Mouse (Mus musculus) neural tube, embryonic 13.5 days (tissue): ENCODE data around the gene Fus. TPM values are rescaled to one million over a fixed set of nuclear protein-coding genes. Genes with fewer than 3 reads are reported as not detected.

Experiments
- ATAC-seq: fragments of 200-750 bp; cut with Nextera tagmentation; 2 replicates; pipeline ENCODE4 v1.8.0; 2017; ENCODE audit warnings: low read depth, mild to moderate bottlenecking, moderate TSS enrichment, moderate library complexity
- H3K27ac ChIP-seq: fragments of 300-500 bp; sonication (generic); replicated peaks from 2 replicates; pipeline ENCODE4 v1.5.1; 2015; ENCODE audit warnings: moderate library complexity, mild to moderate bottlenecking, inconsistent platforms
- H3K27me3 ChIP-seq: fragments of 300-500 bp; sonication (generic); 2 replicates; pipeline ENCODE4 v1.6.1; 2015; ENCODE audit warnings: mild to moderate bottlenecking, inconsistent platforms
- H3K36me3 ChIP-seq: fragments of 300-500 bp; sonication (generic); 2 replicates; pipeline ENCODE4 v1.6.1; 2015; ENCODE audit warnings: mild to moderate bottlenecking, inconsistent platforms
- H3K4me1 ChIP-seq: fragments of 300-500 bp; sonication (generic); replicated peaks from 2 replicates; pipeline ENCODE4 v1.6.1; 2015; ENCODE audit warnings: inconsistent platforms
- H3K4me2 ChIP-seq: fragments of 300-500 bp; sonication (generic); 2 replicates; pipeline ENCODE4 v1.6.1; 2015; ENCODE audit warnings: inconsistent platforms, mild to moderate bottlenecking, moderate library complexity
- H3K4me3 ChIP-seq: fragments of 300-500 bp; sonication (generic); 2 replicates; pipeline ENCODE4 v1.5.1; 2015; ENCODE audit warnings: mild to moderate bottlenecking, inconsistent platforms
- H3K9ac ChIP-seq: fragments of 300-500 bp; sonication (generic); 2 replicates; pipeline ENCODE4 v1.6.1; 2015; ENCODE audit warnings: moderate library complexity, mild to moderate bottlenecking, inconsistent platforms
- H3K9me3 ChIP-seq: fragments of 300-500 bp; sonication (generic); 2 replicates; pipeline ENCODE4 v1.6.1; 2016; ENCODE audit warnings: inconsistent platforms
- WGBS: fragments of 180-500 bp; shearing (Covaris S2); methylation state at CpG from one replicate; pipeline ENCODE4 v1.1.7; 2015; 5-methylcytosine and 5-hydroxymethylcytosine counted together
- polyA plus RNA-seq: library from polyadenylated mRNA; unstranded; fragments of >200 nt; fragmentation: Nextera tagmentation; extraction: Ambion mirVana; gene quantifications from 2 replicates; pipeline ENCODE4 v1.2.1, GENCODE M21; 2015

The Fus gene
- polyA plus RNA-seq, 1 experiment from 2014 or later = 376 TPM

GRCm38 (mm10) chr7:127959364-127959763, 7.9 kb upstream of the Fus start:
- H3K27me3 ChIP-seq = no peaks in the 10 kb centered on the region
- no peak overlapping the region for H3K9ac ChIP-seq
- H3K4me2 ChIP-seq = no peak overlapping the region
- H3K9me3 ChIP-seq = no peaks in the 10 kb centered on the region
- H3K4me3 ChIP-seq = no peak overlapping the region
- no peaks in the 10 kb centered on the region for H3K36me3 ChIP-seq
- H3K27ac ChIP-seq = no peak overlapping the region
- no peaks in the 10 kb centered on the region for H3K4me1 ChIP-seq
- no peak for ATAC-seq
- WGBS = 66% methylated on average over 5 of the region's 5 CpGs

- Histone ChIP-seq H3K27me3 (no peaks in the 10 kb centered on the region), H3K27ac (peak overlapping the region; percentile 97), H3K4me2 (peak overlapping the region; percentile 72), H3K36me3 (peaks cover 21% of the 10 kb centered on the region), H3K4me3 (peak overlapping the region; percentile 95), H3K4me1 (peaks cover 28% of the 10 kb centered on the region), H3K9ac (peak overlapping the region; percentile 97), H3K9me3 (no peaks in the 10 kb centered on the region)
- ATAC-seq = no peak
- WGBS = 12% methylated on average over 10 of the region's 10 CpGs
Observed at GRCm38 (mm10) chr7:127966371-127966918, 812 bp upstream of the Fus start.

- no peaks in the 10 kb centered on the region for H3K27me3 ChIP-seq
- peak overlapping the region; percentile 97 for H3K27ac ChIP-seq
- under 1% methylated on average over 38 of the region's 42 CpGs for WGBS
- H3K9ac ChIP-seq = peak overlapping the region; percentile 97
- peaks cover 38% of the 10 kb centered on the region for H3K36me3 ChIP-seq
- peak overlapping the region; percentile 98 for H3K4me2 ChIP-seq
- H3K4me3 ChIP-seq = peak overlapping the region; percentile 95
- H3K9me3 ChIP-seq = no peaks in the 10 kb centered on the region
- ATAC-seq = peak; percentile 42; the same call in 1 of the 2 replicates
- peaks cover 28% of the 10 kb centered on the region for H3K4me1 ChIP-seq
Observed at GRCm38 (mm10) chr7:127967922-127968828, 918 bp downstream of the Fus start.

GRCm38 (mm10) chr7:127974413-127974930, 7.2 kb downstream of the Fus start:
- Histone ChIP-seq H3K9ac (no peak overlapping the region), H3K4me2 (no peak overlapping the region), H3K36me3 (peaks cover 97% of the 10 kb centered on the region), H3K27ac (no peak overlapping the region), H3K4me3 (no peak overlapping the region), H3K27me3 (no peaks in the 10 kb centered on the region), H3K4me1 (peaks cover 13% of the 10 kb centered on the region), H3K9me3 (no peaks in the 10 kb centered on the region)
- ATAC-seq = no peak
- 88% methylated on average over 2 of the region's 2 CpGs for WGBS

GRCm38 (mm10) chr7:127978856-127979255, 11.6 kb downstream of the Fus start:
- H3K4me3 ChIP-seq = no peak overlapping the region
- no peak overlapping the region for H3K27ac ChIP-seq
- H3K27me3 ChIP-seq = no peaks in the 10 kb centered on the region
- WGBS = 100% methylated on average over 2 of the region's 2 CpGs
- no peak for ATAC-seq
- H3K4me2 ChIP-seq = no peak overlapping the region
- no peak overlapping the region for H3K9ac ChIP-seq
- H3K9me3 ChIP-seq = no peaks in the 10 kb centered on the region
- peaks cover 97% of the 10 kb centered on the region for H3K36me3 ChIP-seq
- H3K4me1 ChIP-seq = 0 out of 2 replicates have a peak, but pooled peaks cover 3% of the 10 kb centered on the region

- Histone ChIP-seq H3K4me3 (no peak overlapping the region), H3K4me1 (no peaks in the 10 kb centered on the region), H3K9me3 (no peaks in the 10 kb centered on the region), H3K36me3 (peaks cover 98% of the 10 kb centered on the region), H3K27ac (no peak overlapping the region), H3K9ac (no peak overlapping the region), H3K4me2 (no peak overlapping the region), H3K27me3 (no peaks in the 10 kb centered on the region)
- ATAC-seq = no peak
- WGBS = 94% methylated on average over 3 of the region's 3 CpGs
Observed at GRCm38 (mm10) chr7:127980606-127981005, 13.3 kb downstream of the Fus start.

GRCm38 (mm10) chr7:127988904-127989303, 21.6 kb downstream of the Fus start:
- Histone ChIP-seq H3K4me3 (no peak overlapping the region), H3K27me3 (no peaks in the 10 kb centered on the region), H3K36me3 (peaks cover 77% of the 10 kb centered on the region), H3K4me2 (no peak overlapping the region), H3K4me1 (no peaks in the 10 kb centered on the region), H3K9ac (no peak overlapping the region), H3K27ac (no peak overlapping the region), H3K9me3 (no peaks in the 10 kb centered on the region)
- WGBS = 100% methylated on average over 1 of the region's 1 CpGs
- no peak for ATAC-seq

- Histone ChIP-seq H3K27ac (no peak overlapping the region), H3K4me3 (no peak overlapping the region), H3K4me1 (no peaks in the 10 kb centered on the region), H3K27me3 (no peaks in the 10 kb centered on the region), H3K9ac (no peak overlapping the region), H3K9me3 (no peaks in the 10 kb centered on the region), H3K4me2 (no peak overlapping the region), H3K36me3 (peaks cover 47% of the 10 kb centered on the region)
- 53% methylated on average over 6 of the region's 6 CpGs for WGBS
- ATAC-seq = peak; percentile 64
Observed at GRCm38 (mm10) chr7:127991643-127992487, 24.6 kb downstream of the Fus start.

- H3K27ac ChIP-seq = no peak overlapping the region
- H3K4me2 ChIP-seq = peak overlapping the region; percentile 48
- H3K27me3 ChIP-seq = no peaks in the 10 kb centered on the region
- 53% methylated on average over 5 of the region's 5 CpGs for WGBS
- H3K9ac ChIP-seq = peak overlapping the region; percentile 43; the same call in 1 of the 2 replicates
- H3K9me3 ChIP-seq = no peaks in the 10 kb centered on the region
- 0 out of 2 replicates have a peak overlapping the region, but pooled peaks have one; percentile 20 for H3K4me3 ChIP-seq
- peaks cover 39% of the 10 kb centered on the region for H3K36me3 ChIP-seq
- H3K4me1 ChIP-seq = no peaks in the 10 kb centered on the region
- 0 out of 2 replicates have a peak, but pooled peaks have one; percentile 30 for ATAC-seq
Observed at GRCm38 (mm10) chr7:127992488-127993340, 25.5 kb downstream of the Fus start.

GRCm38 (mm10) chr7:127993341-127993977, 26.2 kb downstream of the Fus start, which contains the start of gene Pycard:
Gene Pycard (minus strand): TSS chr7:127993867.
- Histone ChIP-seq H3K9me3 (no peaks in the 10 kb centered on the region), H3K9ac (peak within 1 kb of the TSS; percentile 43; the same call in 1 of the 2 replicates), H3K4me2 (peak within 1 kb of the TSS; percentile 48), H3K4me3 (peak within 1 kb of the TSS; percentile 20), H3K27me3 (no peaks in the 10 kb centered on the region), H3K27ac (no peak within 1 kb of the TSS), H3K4me1 (no peaks in the 10 kb centered on the region), H3K36me3 (peaks cover 31% of the 10 kb centered on the region)
- 20% methylated on average over 18 of the region's 18 CpGs for WGBS
- ATAC-seq = 0 out of 2 replicates have a peak, but pooled peaks have one; percentile 4
